Mouse (Mus musculus) left cerebral cortex, adult 2 months (tissue): ENCODE measurements at regions not wholly inside any gene's neighbourhood (a gene's known extent, or its start where the extent isn't known, plus 50 kb on each side); places are given as distances from the start of the nearest gene placed in this dataset.

ENCODE experiments used
- DNase-seq, 2 experiments: peaks; one replicate each; pipeline ENCODE4 v3.0.0; 2021 to 2022; ENCODE audit warnings: low spot score in 2 of 2, mixed read lengths in 1 of 2; ENCODE audit errors: extremely low spot score in 1 of 2
- H3K27ac ChIP-seq: fragments of 200-600 bp; 2 replicates; pipeline ENCODE4 v1.8.1; 2022
- H3K4me3 ChIP-seq: fragments of 200-600 bp; 2 replicates; pipeline ENCODE4 v1.8.1; 2022
- CTCF ChIP-seq: fragments of 200-600 bp; IDR thresholded peaks from 2 replicates; pipeline ENCODE4 v1.8.1; 2022; ENCODE audit warnings: antibody characterized with exemption, mild to moderate bottlenecking, moderate library complexity
- intact Hi-C: fragments of 180-260 bp; cut with DNase I; formaldehyde crosslinking; loops from one replicate; pipeline ENCODE4 v1.15.1; 2025

GRCm38 (mm10) chrX:77446755-77447154 is 64.1 kb upstream of the Tbl1x start:
- no peak for DNase-seq
- no peak for TF ChIP-seq CTCF
- Histone ChIP-seq H3K27ac (no peak overlapping the region), H3K4me3 (no peak overlapping the region)
- intact Hi-C loops: no loop called here

- H3K4me3 ChIP-seq: no peak overlapping the region
- no peak for DNase-seq
- H3K27ac ChIP-seq: no peak overlapping the region
- no peak for TF ChIP-seq CTCF
- intact Hi-C loops: no loop called here
Observed at GRCm38 (mm10) chrX:77451977-77452675, 58.7 kb upstream of the Tbl1x start.
